Mouse (Mus musculus): ENCODE data around the gene Ifitm5.

Ifitm5 gene

DNA sequence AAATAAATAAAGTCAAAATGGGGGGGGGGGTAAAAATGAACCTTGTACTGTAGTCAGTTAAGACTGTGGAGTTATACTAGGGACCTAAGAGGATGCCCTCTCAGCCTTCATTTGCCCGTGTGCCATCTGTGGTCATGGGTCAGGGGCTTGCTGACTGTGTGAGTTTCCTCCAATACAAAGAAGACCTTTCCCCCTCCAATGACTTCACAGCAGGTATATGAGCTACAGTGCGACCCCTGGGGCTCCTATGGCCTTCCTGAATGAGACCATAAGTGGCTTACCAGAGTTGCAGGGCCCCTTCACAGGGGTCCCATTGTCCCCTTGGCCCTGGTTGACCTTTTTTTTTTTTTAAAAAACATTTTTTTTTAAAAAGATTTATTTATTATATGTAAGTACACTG is 11.3 kb upstream of the Ifitm5 start:
- DNase-seq (ENCODE audit: low spot score in 2 of 2): no peak

DNA sequence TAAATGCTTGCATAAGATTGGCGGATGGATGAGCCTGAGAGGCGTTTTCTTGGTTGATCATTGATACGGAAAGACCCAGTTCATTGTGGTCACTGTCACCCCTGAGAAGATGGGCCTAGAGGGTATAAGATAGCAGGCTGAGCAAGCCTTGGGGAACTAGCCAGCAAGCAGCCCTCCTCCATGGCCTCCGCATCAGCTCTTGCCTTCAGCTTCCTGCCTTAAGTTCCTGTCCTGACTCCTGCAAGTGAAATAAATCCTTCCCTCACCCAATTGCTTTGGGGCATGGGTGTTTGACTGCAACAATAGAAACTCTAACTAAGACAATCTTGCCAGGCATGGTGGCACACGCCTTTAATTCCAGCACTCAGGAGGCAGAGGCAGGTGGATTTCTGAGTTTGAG is 9.9 kb upstream of the Ifitm5 start:
- DNase-seq (ENCODE audit: low spot score in 2 of 2): no peak

DNA sequence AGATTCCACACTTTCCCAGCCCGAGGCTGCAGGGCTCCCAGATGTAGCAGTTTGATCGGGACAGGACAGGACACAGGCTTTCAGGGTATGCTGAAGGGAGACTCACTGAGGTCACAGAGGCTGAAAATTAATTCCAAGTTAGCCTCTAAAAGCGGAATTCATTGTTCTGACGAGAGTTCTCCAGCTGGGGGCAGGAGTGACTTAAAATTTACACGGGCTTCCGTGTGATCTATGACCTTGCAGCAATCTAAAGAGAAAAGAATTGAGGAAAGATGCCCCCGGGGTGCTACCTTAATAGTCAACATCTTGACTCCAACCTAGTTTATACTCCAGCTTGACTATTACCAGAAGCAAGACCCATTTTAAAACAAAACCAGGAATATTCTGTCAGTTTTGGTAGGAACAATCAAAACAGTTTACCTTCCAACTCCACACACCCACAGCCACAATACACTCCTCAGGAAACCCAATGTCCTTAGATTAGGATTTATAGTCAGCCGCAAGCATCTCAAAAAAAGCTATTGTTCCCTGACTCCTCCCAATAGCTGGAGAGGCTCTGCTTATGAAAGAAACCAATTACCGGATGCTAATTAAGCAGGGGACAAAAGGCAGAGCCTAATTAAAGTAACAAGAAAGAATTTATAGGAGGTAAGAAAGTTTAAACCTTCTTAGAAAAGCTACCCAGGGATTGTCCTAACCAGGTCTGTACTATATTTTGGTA is 9.2 kb upstream of the Ifitm5 start:
- DNase-seq (ENCODE audit: low spot score in 2 of 2): no peak

DNA sequence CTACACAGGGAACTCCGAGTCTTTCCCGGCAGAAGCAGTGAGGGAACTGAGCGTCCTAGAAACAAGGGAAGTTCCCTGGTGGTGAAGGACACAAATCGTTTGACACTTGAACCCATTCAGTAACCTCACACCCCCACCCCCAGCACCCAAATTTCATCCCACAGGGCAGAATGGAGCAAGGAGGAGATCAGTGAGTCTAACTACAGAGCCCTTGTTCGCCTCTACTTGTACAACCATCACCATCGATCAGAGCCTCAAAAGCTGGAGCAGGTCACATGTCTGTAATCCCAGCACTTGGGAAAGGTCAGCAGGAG is 6.4 kb upstream of the Ifitm5 start:
- no peak for DNase-seq (ENCODE audit: low spot score in 2 of 2)

DNA sequence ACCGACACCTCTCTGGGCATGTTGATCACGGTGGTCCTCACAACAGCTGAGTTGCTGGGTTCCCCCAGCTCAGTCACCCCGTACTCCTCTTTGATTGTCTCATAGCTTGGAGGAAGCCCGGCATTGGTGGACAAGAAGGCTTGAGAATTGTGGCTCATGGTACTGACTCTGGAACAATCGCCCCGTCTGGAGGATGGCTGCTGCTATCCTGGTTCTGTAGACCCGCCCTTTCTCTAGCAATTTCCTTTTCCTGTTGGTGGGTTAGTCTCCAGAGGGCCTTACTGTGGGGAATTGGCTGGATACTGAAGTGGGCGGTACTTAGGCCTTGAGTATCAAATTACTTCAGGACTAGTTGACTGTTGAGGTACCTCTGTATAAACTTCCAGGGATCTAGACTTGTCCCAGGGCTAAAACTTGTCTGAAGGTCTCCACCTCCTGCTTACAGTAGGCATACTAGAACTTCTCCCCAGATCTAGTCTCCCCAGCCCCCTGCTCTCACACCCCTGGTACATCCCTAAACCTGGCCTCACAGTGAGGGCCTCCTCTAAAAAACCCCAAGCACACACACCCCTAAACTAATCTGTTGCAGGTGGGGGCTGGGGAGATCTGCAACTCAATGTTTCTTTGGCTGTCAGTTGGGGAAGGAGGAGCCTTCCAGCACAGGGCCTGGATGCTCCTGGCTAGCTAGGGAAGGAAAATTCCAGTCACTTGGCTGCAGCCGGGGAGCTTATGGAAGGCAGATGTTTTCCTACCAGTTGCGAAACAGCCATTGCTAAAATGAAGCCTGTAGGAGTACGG is 5.9 kb upstream of the Ifitm5 start, which contains the start of the genes Gm45717 and Ifitm2:
TSS of gene Gm45717 (minus strand) at position 180 of the 798 bp plus-strand sequence.
TSS of gene Ifitm2 (minus strand) at position 230 of the 798 bp plus-strand sequence.
- peak in 1 of 2 experiments; percentile 67 for DNase-seq (ENCODE audit: low spot score in 2 of 2)

DNA sequence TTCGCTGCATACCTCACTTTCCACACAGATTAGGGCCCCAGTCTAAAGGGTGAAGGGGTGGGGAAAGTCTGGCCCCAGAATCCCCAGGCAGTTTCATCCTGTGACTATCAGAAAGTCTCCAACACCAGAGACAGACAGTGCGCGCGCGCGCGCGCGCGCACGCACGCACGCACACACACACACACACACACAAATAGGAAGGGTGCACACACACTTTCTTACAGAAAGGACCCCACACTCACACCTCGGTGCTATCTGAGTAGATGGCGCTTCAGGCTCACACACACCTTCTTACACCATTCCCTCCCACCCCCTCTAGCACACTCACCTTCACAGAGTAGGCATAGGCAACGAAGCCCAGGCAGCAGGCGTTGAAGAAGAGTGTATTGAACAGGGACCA is 5.3 kb upstream of the Ifitm5 start:
- no peak for DNase-seq (ENCODE audit: low spot score in 2 of 2)

DNA sequence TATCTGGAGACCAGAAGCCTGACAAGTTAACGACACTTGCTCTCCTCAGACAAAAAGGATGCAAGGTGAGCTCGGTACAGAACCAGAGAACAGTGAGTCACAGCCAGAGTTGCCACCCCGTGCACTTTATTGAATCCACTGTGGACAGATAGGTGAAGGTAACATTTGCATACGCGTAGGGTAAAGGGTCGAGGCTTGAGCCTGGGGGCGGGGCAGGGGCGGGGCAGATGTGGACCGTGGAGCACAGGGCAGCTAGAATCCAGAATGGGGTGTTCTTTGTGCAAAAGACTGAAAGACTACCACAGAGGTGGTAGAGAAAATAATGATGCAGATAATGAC is 4.6 kb upstream of the Ifitm5 start:
- DNase-seq (ENCODE audit: low spot score in 2 of 2): peak in 1 of 2 experiments; percentile 60

DNA sequence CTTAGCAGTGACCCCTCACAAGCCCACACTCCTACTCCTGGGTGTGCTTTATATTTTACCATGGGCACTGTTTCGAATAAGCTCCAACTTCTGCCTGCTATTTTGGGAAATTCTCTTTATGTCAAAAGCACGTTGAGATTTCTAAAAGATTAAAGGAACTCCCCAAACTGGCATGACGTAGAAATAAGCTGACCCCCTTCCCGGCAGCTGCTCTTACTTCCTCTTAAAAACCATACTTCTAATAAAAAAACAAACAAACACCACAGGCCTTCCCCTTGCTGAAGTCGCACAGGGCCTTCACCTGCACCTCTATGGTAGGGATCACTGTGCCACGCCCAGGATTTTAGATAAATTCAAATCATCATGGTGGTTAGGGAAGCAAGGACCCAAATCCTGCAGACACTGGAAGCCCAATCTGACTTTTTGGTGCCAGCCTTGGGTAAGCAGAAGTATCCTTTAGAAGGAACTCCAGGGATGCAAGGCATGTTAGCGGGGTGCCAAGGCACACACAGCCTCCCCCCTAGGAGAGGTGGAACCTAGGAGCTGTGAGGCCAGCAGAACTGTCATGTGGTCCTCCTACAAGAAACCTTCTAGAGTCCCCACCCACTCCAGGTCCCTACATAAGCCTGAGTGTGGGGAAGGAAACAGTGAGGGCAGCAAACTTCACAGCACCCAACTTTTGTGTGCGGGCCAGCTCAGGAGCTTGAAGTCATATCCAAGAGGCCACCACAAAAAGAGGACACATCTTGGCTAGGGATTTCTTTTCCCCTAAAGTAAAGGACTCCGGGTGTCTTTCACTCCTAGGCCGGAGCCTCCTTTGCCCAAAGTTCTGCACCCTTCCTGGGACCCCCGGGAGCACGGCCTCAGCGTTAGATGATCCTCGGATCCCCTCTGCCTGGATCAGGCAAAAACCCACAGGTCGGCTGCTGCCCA is 4.0 kb upstream of the Ifitm5 start:
- peak in 1 of 2 experiments; percentile 66 for DNase-seq (ENCODE audit: low spot score in 2 of 2)

GRCm38 (mm10) chr7:140953133-140953532 is 3.0 kb upstream of the Ifitm5 start:
- no peak for DNase-seq (ENCODE audit: low spot score in 2 of 2)

- no peak for DNase-seq (ENCODE audit: low spot score in 2 of 2)
These were observed 2.4 kb upstream of the Ifitm5 start for GRCm38 (mm10) chr7:140952441-140952840.

DNA sequence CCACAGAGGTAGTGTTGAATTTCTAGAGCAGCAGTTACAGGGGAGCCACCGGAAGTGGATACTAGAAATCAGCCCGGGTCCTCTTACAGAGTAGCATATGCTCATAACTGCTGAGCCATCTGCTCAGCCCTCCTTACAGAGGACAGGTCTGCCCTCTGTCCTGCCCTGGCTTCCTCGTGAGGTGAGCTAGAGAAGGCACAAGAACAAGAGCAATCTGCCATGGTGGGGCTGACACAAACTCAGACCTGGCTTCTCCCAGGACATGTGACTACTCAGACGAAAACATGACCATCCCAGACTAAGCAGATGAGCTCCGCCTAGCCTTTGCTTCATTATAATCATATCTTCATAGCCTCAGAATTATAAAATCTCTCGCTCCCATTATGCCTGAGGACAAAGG is 1.7 kb upstream of the Ifitm5 start:
- no peak for DNase-seq (ENCODE audit: low spot score in 2 of 2)

GRCm38 (mm10) chr7:140951051-140951450 is 960 bp upstream of the Ifitm5 start:
- DNase-seq (ENCODE audit: low spot score in 2 of 2): no peak

GRCm38 (mm10) chr7:140949255-140949654 is 836 bp downstream of the Ifitm5 start:
- DNase-seq (ENCODE audit: low spot score in 2 of 2): no peak

DNA sequence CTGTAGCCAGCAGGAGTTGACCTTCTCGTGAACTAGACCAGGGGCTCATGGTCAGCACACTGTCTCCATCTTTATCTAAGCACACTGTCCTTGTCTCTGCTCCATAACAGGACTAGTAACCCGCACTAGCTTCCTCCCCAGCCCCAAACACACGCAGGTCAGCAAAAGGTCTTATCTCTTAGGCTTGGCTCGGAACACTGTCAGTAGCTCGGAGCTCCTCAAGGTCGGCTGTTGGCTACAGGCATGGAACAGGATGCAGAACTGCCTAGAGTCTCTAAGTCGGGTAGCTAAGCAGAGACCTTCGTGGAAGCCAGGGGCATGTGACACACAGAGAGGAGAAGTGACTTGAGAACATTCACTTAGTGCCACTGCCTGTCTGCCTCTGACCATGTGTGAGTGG is 1.9 kb downstream of the Ifitm5 start:
- DNase-seq (ENCODE audit: low spot score in 2 of 2): no peak

- DNase-seq (ENCODE audit: low spot score in 2 of 2): no peak
These were observed 3.1 kb downstream of the Ifitm5 start for GRCm38 (mm10) chr7:140946980-140947379.

GRCm38 (mm10) chr7:140946311-140946710 is 3.8 kb downstream of the Ifitm5 start:
- no peak for DNase-seq (ENCODE audit: low spot score in 2 of 2)

GRCm38 (mm10) chr7:140945247-140945646 is 4.8 kb downstream of the Ifitm5 start:
- no peak for DNase-seq (ENCODE audit: low spot score in 2 of 2)

- DNase-seq (ENCODE audit: low spot score in 2 of 2): no peak
These were observed 5.9 kb downstream of the Ifitm5 start for GRCm38 (mm10) chr7:140944236-140944635.

DNA sequence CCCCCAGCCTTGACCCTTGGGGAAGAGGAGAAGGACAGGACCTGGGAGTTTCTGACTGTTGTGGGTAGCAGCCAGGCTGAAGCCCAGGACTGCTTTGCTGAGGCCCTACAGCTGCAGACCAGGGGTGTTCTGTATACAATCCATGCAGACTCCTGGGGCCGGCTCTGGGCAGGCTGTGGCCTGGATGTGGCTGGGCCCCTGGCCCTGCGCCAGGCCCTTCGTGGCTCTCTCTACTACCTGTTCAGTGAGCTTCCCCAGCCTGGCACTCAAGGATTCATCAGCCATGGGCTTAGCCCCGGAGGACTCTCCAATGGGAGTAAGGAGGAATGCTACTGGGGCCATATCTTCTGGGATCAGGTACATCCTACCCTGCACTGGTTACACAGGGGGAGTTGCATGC is 6.7 kb downstream of the Ifitm5 start:
- DNase-seq (ENCODE audit: low spot score in 2 of 2): no peak

DNA sequence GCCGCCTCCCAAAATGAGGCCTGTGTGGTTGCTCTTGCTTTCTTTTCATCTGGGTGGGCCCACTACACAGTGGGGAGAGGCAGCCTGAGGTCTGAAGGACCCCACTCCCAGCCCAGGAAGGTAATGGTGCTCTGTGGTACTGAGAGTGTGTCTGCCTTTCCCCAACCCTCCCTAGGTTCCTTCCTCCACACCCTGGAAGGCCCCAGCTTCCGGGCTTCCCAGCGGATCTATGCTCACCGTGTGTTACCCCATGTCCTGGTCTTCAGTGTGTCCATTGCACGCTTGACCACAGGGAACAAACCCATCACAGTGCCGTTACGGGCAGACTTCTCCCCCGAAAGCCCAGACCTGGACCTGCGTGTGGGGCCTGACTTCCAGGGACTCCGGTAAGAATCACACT is 7.3 kb downstream of the Ifitm5 start:
- no peak for DNase-seq (ENCODE audit: low spot score in 2 of 2)

DNA sequence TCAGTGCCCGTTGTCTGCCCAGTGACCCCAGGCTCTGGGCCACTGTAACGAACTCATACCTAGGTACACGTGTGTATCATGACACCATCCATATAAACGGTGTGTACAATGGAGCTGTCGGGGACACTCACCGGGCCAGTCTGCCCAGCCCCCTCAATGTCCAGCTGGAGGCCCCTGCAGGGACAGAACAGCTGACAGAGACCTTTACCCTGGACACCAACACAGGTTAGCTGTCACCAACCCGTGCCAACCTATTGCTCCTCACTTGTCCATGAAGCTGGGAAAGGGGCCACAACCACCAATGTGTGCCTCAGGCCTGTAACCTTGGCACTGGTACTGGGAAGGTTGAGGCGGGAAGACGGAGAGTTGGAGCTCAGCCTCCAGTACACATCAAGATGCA is 7.8 kb downstream of the Ifitm5 start:
- no peak for DNase-seq (ENCODE audit: low spot score in 2 of 2)

All from spleen, postnatal 4 days (tissue).